10 mouse cellular contexts compared by ENCODE assay signal in genomic region chr7:65317418-65317817, GRCm38 (mm10).
DNase-seq lines count a peak whose midpoint lies in the region; ATAC-seq lines count a peak whose summit lies in the region.
"Had no signal": no experiment of that assay in that cellular context is flagged by ENCODE, and none has a peak within 500 bp of the region (broad histone marks: within the 10 kb centered on the region; RNA-seq: fewer than 3 reads in every experiment).

No protein-coding gene starts in this region.

- no peak overlapping the region for H3K27ac ChIP-seq in hindbrain, embryonic 10.5 days
- no peak overlapping the region for H3K27ac ChIP-seq in hindbrain, embryonic 13.5 days
- H3K27ac ChIP-seq: embryonic facial prominence, embryonic 13.5 days had no signal

- H3K4me2 ChIP-seq in hindbrain, embryonic 13.5 days = no peak overlapping the region
- H3K4me2 ChIP-seq: embryonic facial prominence, embryonic 13.5 days had no signal

- ATAC-seq in hindbrain, embryonic 13.5 days (ENCODE audit: low FRiP score) = no peak

- no peaks in the 10 kb centered on the region for H3K4me1 ChIP-seq in hindbrain, embryonic 10.5 days (replicated peaks)
- no peaks in the 10 kb centered on the region for H3K4me1 ChIP-seq in hindbrain, embryonic 13.5 days (replicated peaks)
- H3K4me1 ChIP-seq: embryonic facial prominence, embryonic 13.5 days; megakaryocyte, embryonic 14.5 days had no signal

- peaks cover 82% of the 10 kb centered on the region for H3K36me3 ChIP-seq in hindbrain, embryonic 10.5 days
- H3K36me3 ChIP-seq in hindbrain, embryonic 13.5 days = peaks cover 41% of the 10 kb centered on the region

- no peaks in the 10 kb centered on the region for H3K9me3 ChIP-seq in hindbrain, embryonic 10.5 days
- no peaks in the 10 kb centered on the region for H3K9me3 ChIP-seq in hindbrain, embryonic 13.5 days
- H3K9me3 ChIP-seq: embryonic facial prominence, embryonic 13.5 days; megakaryocyte, embryonic 14.5 days had no signal

- peak; percentile 57 for DNase-seq in hindbrain, embryonic 10.5 days (ENCODE audit: low spot score)
- DNase-seq in WW6 (ENCODE audit: low read depth, low spot score) = peak; percentile 24
- DNase-seq in cerebellum, postnatal 10 days = peak; percentile 82 to 85
- peak; percentile 31 to 38 for DNase-seq in gastrocnemius, postnatal 36 days
- peak; percentile 56 to 65 for DNase-seq in layer of hippocampus, postnatal 36 days
- peak; percentile 66 for DNase-seq in mesoderm, embryonic 11.5 days (ENCODE audit: low read depth, low spot score)
- peak; percentile 18 for DNase-seq in telencephalon, adult 2 months (ENCODE audit: low read depth, low spot score)

- H3K9ac ChIP-seq in hindbrain, embryonic 13.5 days = no peak overlapping the region
- H3K9ac ChIP-seq: embryonic facial prominence, embryonic 13.5 days had no signal

- intact Hi-C loops in gastrocnemius, postnatal 36 days (cut with DNase I) = loop anchor here (5.0 kb wide), 2 partner anchors 200 to 325 kb away; partner anchors contain the start of gene Tarsl2

- WGBS in hindbrain, embryonic 10.5 days = 43% methylated on average over 5 of the region's 5 CpGs
- WGBS in hindbrain, embryonic 13.5 days = 37% methylated on average over 5 of the region's 5 CpGs

- no peaks in the 10 kb centered on the region for H3K27me3 ChIP-seq in hindbrain, embryonic 10.5 days (ENCODE audit: insufficient read depth, poor library complexity, severe bottlenecking)
- no peaks in the 10 kb centered on the region for H3K27me3 ChIP-seq in hindbrain, embryonic 13.5 days
- H3K27me3 ChIP-seq: embryonic facial prominence, embryonic 13.5 days; megakaryocyte, embryonic 14.5 days had no signal

- no peak overlapping the region for H3K4me3 ChIP-seq in hindbrain, embryonic 10.5 days
- no peak overlapping the region for H3K4me3 ChIP-seq in hindbrain, embryonic 13.5 days
- H3K4me3 ChIP-seq: embryonic facial prominence, embryonic 13.5 days; megakaryocyte, embryonic 14.5 days had no signal

Comparison
In these comparisons a context has a peak if more than half of its experiments do, and no peak if none do; other contexts are left out.
1. DNase-seq: peak in every context shown above with its lines; median percentile 84 in cerebellum, postnatal 10 days; 66 in mesoderm, embryonic 11.5 days; 60 in layer of hippocampus, postnatal 36 days; 57 in hindbrain, embryonic 10.5 days; 34 in gastrocnemius, postnatal 36 days; 24 in WW6; 18 in telencephalon, adult 2 months.